Mouse (Mus musculus): Measurements from ENCODE around the gene Tmem238.

DNA sequence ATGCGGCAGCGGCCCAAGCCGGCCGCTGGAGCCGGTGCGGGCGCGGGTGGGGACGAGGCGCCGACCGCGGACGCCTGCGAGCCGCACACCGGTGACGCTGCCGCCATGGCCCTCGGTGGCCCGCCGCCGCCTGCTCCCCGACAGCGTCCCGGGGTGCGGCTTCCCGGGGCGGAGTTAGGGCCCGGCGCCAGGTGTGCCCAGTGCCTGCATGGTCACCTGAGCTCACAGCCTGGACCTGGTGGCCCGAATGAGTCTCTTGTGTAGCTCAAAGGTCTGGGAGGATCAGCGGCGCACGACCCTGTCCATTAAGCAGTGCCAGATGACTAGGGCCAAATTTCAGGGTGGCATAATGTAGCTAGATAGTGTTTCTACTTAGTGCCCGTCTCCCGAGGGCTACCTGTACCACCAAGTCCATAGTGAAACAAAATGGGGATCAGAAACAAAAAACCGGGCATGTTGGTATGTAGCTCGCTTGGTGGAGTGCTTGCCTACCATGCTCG, at the start of gene Tmem238:
- TF ChIP-seq ZC3H11A (IDR thresholded peaks at IDR 0.05; ENCODE audit: low read depth, low read length) (no peak), TCF12 (IDR thresholded peaks at IDR 0.05; ENCODE audit: low read depth, low read length) (no peak), ZKSCAN1 (IDR thresholded peaks at IDR 0.05; ENCODE audit: borderline replicate concordance, low read depth, low read length) (no peak), CTCF (conservative IDR thresholded peaks at IDR 0.05 in 1 of 2, IDR thresholded peaks at IDR 0.05 in 1 of 2; ENCODE audit: low read depth in 2 of 2, low read length in 2 of 2) (no peak), POLR2A (IDR thresholded peaks at IDR 0.05; ENCODE audit: low read depth, low read length) (no peak; the same call in 1 of the 2 replicates), BHLHE40 (IDR thresholded peaks at IDR 0.05; ENCODE audit: low read depth, low read length) (0 out of 2 replicates have a peak, but pooled peaks have one; percentile 12), ELF1 (IDR thresholded peaks at IDR 0.05; ENCODE audit: low read depth, low read length) (no peak), SMC3 (IDR thresholded peaks at IDR 0.05; ENCODE audit: low read depth, low read length) (no peak), HCFC1 (IDR thresholded peaks at IDR 0.05; ENCODE audit: low read depth, low read length) (no peak), JUND (conservative IDR thresholded peaks at IDR 0.05; ENCODE audit: low read depth, low read length) (no peak), JUN (IDR thresholded peaks at IDR 0.05; ENCODE audit: insufficient read depth, low read depth, low read length) (no peak), TBP (conservative IDR thresholded peaks at IDR 0.05; ENCODE audit: low read depth, low read length) (no peak), ZNF384 (IDR thresholded peaks at IDR 0.05; ENCODE audit: low read depth, low read length) (no peak), RAD21 (IDR thresholded peaks at IDR 0.05; ENCODE audit: low read depth, low read length) (no peak)

Data from CH12.LX (cell line).